Mouse (Mus musculus) liver, adult (tissue): ENCODE measurements at regions not wholly inside any gene's neighbourhood (a gene's known extent, or its start where the extent isn't known, plus 50 kb on each side); places are given as distances from the start of the nearest gene placed in this dataset.

Experiments
- GATA4 ChIP-seq: IDR thresholded peaks from 2 replicates; pipeline ENCODE4 v1.6.1; 2014; ENCODE audit warnings: mild to moderate bottlenecking, low read length; ENCODE audit not compliant: insufficient replicate concordance

GRCm38 (mm10) chr10:98840957-98841831 is 73.0 kb upstream of the Atp2b1 start:
- TF ChIP-seq GATA4, result no peak

- TF ChIP-seq GATA4, result no peak
Observed at GRCm38 (mm10) chr10:98841860-98842259, 72.3 kb upstream of the Atp2b1 start.

- no peak for TF ChIP-seq GATA4
Observed at GRCm38 (mm10) chr10:98842721-98843120, 71.5 kb upstream of the Atp2b1 start.

GRCm38 (mm10) chr10:98849851-98850250 is 64.4 kb upstream of the Atp2b1 start:
- no peak for TF ChIP-seq GATA4

GRCm38 (mm10) chr10:98857395-98857794 is 56.8 kb upstream of the Atp2b1 start:
- TF ChIP-seq GATA4, result peak; percentile 86

- no peak for TF ChIP-seq GATA4
Observed at GRCm38 (mm10) chr10:98861521-98861920, 52.7 kb upstream of the Atp2b1 start.

GRCm38 (mm10) chr10:98862712-98863111 is 51.5 kb upstream of the Atp2b1 start:
- no peak for TF ChIP-seq GATA4

- TF ChIP-seq GATA4, result no peak
Observed at GRCm38 (mm10) chr10:98864384-98864783, 49.8 kb upstream of the Atp2b1 start.
